Mouse (Mus musculus) ES-E14 (cell line): Measurements from ENCODE around the gene Cenps. TPM values are rescaled to one million over a fixed set of nuclear protein-coding genes. Genes with fewer than 3 reads are reported as not detected.
A peak's percentile ranks its signal among the peaks of the same experiment; 100 is the strongest.
"Not testable (repeated sequence)": the region's sequence is repeated elsewhere in the genome, so short reads cannot be mapped to it uniquely, and the experiment has no call there.

Experiments
- DNase-seq: peaks from one replicate; pipeline ENCODE4 v3.0.0-alpha.2; 2013; ENCODE audit warnings: low read depth, low spot score
- H3K27ac ChIP-seq: 2 replicates; pipeline ENCODE4 v1.5.1; 2012; ENCODE audit warnings: low read depth, mild to moderate bottlenecking, low read length, moderate library complexity, mixed read lengths; ENCODE audit not compliant: poor library complexity, insufficient read depth, severe bottlenecking
- H3K36me3 ChIP-seq: 2 replicates; pipeline ENCODE4 v1.6.1; 2012; ENCODE audit warnings: mild to moderate bottlenecking, low read length, moderate library complexity, mixed read lengths; ENCODE audit not compliant: control insufficient read depth, poor library complexity, insufficient read depth, severe bottlenecking
- H3K4me1 ChIP-seq, 2 experiments: fragments of 150-350 bp in 1 of 2; sonication (generic) in 1 of 2; 2 replicates each; pipeline ENCODE4 v1.6.1; 2012; ENCODE audit warnings: low read length in 2 of 2, mild to moderate bottlenecking in 1 of 2, mixed read lengths in 1 of 2; ENCODE audit not compliant: control insufficient read depth in 2 of 2, insufficient read depth in 2 of 2, poor library complexity in 1 of 2
- H3K4me3 ChIP-seq, 2 experiments: fragments of 150-350 bp in 1 of 2; sonication (generic) in 1 of 2; 2 replicates each; pipeline ENCODE4 v1.5.1; 2012; ENCODE audit warnings: low read length in 2 of 2, low read depth in 1 of 2, mild to moderate bottlenecking in 1 of 2, mixed read lengths in 1 of 2; ENCODE audit not compliant: insufficient read depth in 1 of 2, poor library complexity in 1 of 2, severe bottlenecking in 1 of 2
- H3K9ac ChIP-seq: 2 replicates; pipeline ENCODE4 v1.6.1; 2012; ENCODE audit warnings: low read depth, mild to moderate bottlenecking, low read length, mixed read lengths; ENCODE audit not compliant: poor library complexity, insufficient read depth, severe bottlenecking
- H3K9me3 ChIP-seq: fragments of 150-350 bp; sonication (generic); 2 replicates; pipeline ENCODE4 v1.6.1; 2012; ENCODE audit warnings: low read depth, mild to moderate bottlenecking, low read length; ENCODE audit not compliant: control insufficient read depth, insufficient read depth
- CHD2 ChIP-seq: IDR thresholded peaks from 2 replicates; pipeline ENCODE4 v1.6.1; 2014; ENCODE audit warnings: mild to moderate bottlenecking, low read depth, low read length, inconsistent platforms
- HCFC1 ChIP-seq: IDR thresholded peaks from 2 replicates; pipeline ENCODE4 v1.6.1; 2012; ENCODE audit warnings: low read length, inconsistent platforms, borderline replicate concordance; ENCODE audit not compliant: insufficient read depth
- MAFK ChIP-seq: IDR thresholded peaks from 2 replicates; pipeline ENCODE4 v1.6.1; 2014; ENCODE audit warnings: mild to moderate bottlenecking, low read depth, low read length, inconsistent platforms; ENCODE audit not compliant: insufficient read depth
- ZC3H11A ChIP-seq: IDR thresholded peaks from 2 replicates; pipeline ENCODE4 v1.6.1; 2012; ENCODE audit warnings: low read depth, mild to moderate bottlenecking, inconsistent platforms, low read length, borderline replicate concordance
- ZNF384 ChIP-seq: IDR thresholded peaks from 2 replicates; pipeline ENCODE4 v1.6.1; 2012; ENCODE audit warnings: low read depth, low read length, inconsistent platforms
- in situ Hi-C, 2 experiments: fragments of 600-800 bp; cut with MboI; formaldehyde crosslinking; loops; one replicate each; pipeline ENCODE4 v1.15.1; 2025; ENCODE audit warnings: low sequenced_read_pairs in 2 of 2, inconsistent platforms in 1 of 2; ENCODE audit not compliant: unreplicated experiment in 2 of 2
- total RNA-seq: library from RNA; depleted of rRNA; stranded (reverse); fragments of 300-350 nt; gene quantifications from 2 replicates; pipeline ENCODE4 v1.2.3, GENCODE M21; 2012

Gene Cenps
- total RNA-seq, 1 experiment = 15.2 TPM

GRCm38 (mm10) chr4:149172666-149173065 is 35.2 kb upstream of the Cenps start:
- no peak for DNase-seq
- TF ChIP-seq ZC3H11A = no peak
- no peak for TF ChIP-seq HCFC1
- Histone ChIP-seq H3K9me3 (no peaks in the 10 kb centered on the region), H3K9ac (no peak overlapping the region), H3K36me3 (no peaks in the 10 kb centered on the region; the same call in 1 of the 2 replicates), H3K4me3 (no peak overlapping the region), H3K27ac (no peak overlapping the region), H3K4me1 (peaks cover 7 to 24% of the 10 kb centered on the region in 2 experiments)
- in situ Hi-C loops = no loop called here

DNA sequence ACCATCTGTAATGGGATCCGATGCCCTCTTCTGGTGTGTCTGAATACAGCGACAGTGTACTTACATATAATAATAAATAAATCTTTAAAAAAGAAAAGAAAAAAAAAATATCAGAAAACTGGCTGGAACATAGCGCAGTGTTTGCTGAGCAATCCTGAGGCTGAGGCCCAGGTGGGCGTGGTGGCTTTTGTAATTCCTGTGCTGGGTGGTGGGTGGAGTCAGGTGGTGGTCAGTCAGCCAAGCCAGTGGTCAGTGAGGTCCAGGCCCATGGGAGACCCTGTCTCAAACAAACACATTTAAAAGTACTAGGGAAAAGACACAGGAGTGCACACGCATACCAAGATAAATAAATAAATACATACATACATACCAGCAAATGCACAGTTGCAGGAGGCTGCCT is 34.7 kb upstream of the Cenps start:
- no peak overlapping the region for H3K9ac ChIP-seq
- TF ChIP-seq MAFK (no peak), ZC3H11A (no peak), ZNF384 (no peak), CHD2 (no peak), HCFC1 (no peak)
- no peak overlapping the region for H3K4me3 ChIP-seq
- DNase-seq = no peak
- no peak overlapping the region for H3K27ac ChIP-seq
- peaks cover 7 to 22% of the 10 kb centered on the region in 2 experiments for H3K4me1 ChIP-seq
- no peaks in the 10 kb centered on the region for H3K9me3 ChIP-seq
- in situ Hi-C loops = no loop called here
- H3K36me3 ChIP-seq = no peaks in the 10 kb centered on the region

GRCm38 (mm10) chr4:149171581-149171981 is 34.2 kb upstream of the Cenps start:
- Histone ChIP-seq H3K9ac (no peak overlapping the region), H3K4me3 (no peak overlapping the region), H3K9me3 (no peaks in the 10 kb centered on the region), H3K4me1 (peaks cover 7 to 20% of the 10 kb centered on the region in 2 experiments), H3K36me3 (no peaks in the 10 kb centered on the region), H3K27ac (peak overlapping the region; percentile 27)
- in situ Hi-C loops = no loop called here
- no peak for DNase-seq
- TF ChIP-seq ZNF384 = no peak
- no peak for TF ChIP-seq HCFC1
- no peak for TF ChIP-seq MAFK
- no peak for TF ChIP-seq CHD2
- TF ChIP-seq ZC3H11A = no peak

GRCm38 (mm10) chr4:149170394-149170931 is 33.0 kb upstream of the Cenps start:
- no peak for DNase-seq
- H3K4me3 ChIP-seq = no peak overlapping the region
- H3K4me1 ChIP-seq = peaks cover 11 to 19% of the 10 kb centered on the region in 2 experiments
- H3K36me3 ChIP-seq = no peaks in the 10 kb centered on the region; the same call in 1 of the 2 replicates
- no peak for TF ChIP-seq ZNF384
- TF ChIP-seq CHD2 = no peak
- no peak for TF ChIP-seq ZC3H11A
- TF ChIP-seq MAFK = peak; percentile 88
- in situ Hi-C loops = no loop called here
- H3K9ac ChIP-seq = no peak overlapping the region; the same call in 1 of the 2 replicates
- no peaks in the 10 kb centered on the region for H3K9me3 ChIP-seq
- peak overlapping the region; percentile 71 for H3K27ac ChIP-seq

DNA sequence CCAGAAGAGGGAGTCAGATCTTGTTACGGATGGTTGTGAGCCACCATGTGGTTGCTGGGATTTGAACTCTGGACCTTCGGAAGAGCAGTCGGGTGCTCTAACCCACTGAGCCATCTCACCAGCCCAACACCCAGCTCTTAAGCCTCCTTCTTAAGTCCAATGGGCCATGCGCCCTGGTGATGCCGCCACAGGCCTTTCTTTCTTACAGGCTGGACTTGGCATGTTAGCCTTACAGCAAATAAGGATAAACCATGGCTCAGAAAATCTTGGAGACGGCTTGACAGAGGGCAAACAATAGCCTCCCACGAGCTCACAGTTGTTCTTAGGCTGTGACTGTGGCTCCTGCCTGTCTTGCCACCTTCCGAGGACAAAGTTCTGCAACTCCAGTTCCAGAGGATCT is 32.5 kb upstream of the Cenps start:
- H3K36me3 ChIP-seq, in situ Hi-C loops, H3K4me3 ChIP-seq, H3K9ac ChIP-seq, H3K9me3 ChIP-seq, DNase-seq: not testable (repeated sequence)
- Histone ChIP-seq H3K4me1 (peaks cover 11 to 20% of the 10 kb centered on the region in 2 experiments), H3K27ac (peak overlapping the region; percentile 71)
